Mouse (Mus musculus) intestine, postnatal 0 days (tissue): Measurements from ENCODE around the gene Gdpd5. TPM values are rescaled to one million over a fixed set of nuclear protein-coding genes. Genes with fewer than 3 reads are reported as not detected.

Source experiments
- ATAC-seq: fragments of 200-750 bp; cut with Nextera tagmentation; 2 replicates; pipeline ENCODE4 v1.8.0; 2017; ENCODE audit warnings: mild to moderate bottlenecking, moderate TSS enrichment, moderate library complexity
- H3K27ac ChIP-seq: fragments of 300-500 bp; sonication (generic); 2 replicates; pipeline ENCODE4 v1.5.1; 2014; ENCODE audit warnings: mild to moderate bottlenecking, low read depth, low read length, moderate library complexity
- H3K27me3 ChIP-seq: fragments of 300-500 bp; sonication (generic); replicated peaks from 2 replicates; pipeline ENCODE4 v1.6.1; 2014; ENCODE audit warnings: low read length, mixed read lengths; ENCODE audit not compliant: control insufficient read depth, insufficient read depth
- H3K36me3 ChIP-seq: fragments of 300-500 bp; sonication (generic); 2 replicates; pipeline ENCODE4 v1.6.1; 2014; ENCODE audit warnings: mild to moderate bottlenecking, moderate library complexity; ENCODE audit not compliant: control insufficient read depth, insufficient read depth
- H3K4me1 ChIP-seq: fragments of 300-500 bp; sonication (generic); replicated peaks from 2 replicates; pipeline ENCODE4 v1.6.1; 2014; ENCODE audit warnings: antibody characterized with exemption, low read length, mixed read lengths; ENCODE audit not compliant: control insufficient read depth, insufficient read depth
- H3K4me2 ChIP-seq: fragments of 300-500 bp; sonication (generic); replicated peaks from 2 replicates; pipeline ENCODE4 v1.6.1; 2014; ENCODE audit warnings: low read depth, mild to moderate bottlenecking, moderate library complexity
- H3K4me3 ChIP-seq: fragments of 300-500 bp; sonication (generic); 2 replicates; pipeline ENCODE4 v1.5.1; 2014; ENCODE audit warnings: low read depth, low read length
- H3K9ac ChIP-seq: fragments of 300-500 bp; sonication (generic); 2 replicates; pipeline ENCODE4 v1.6.1; 2014; ENCODE audit warnings: mild to moderate bottlenecking, low read depth, low read length
- H3K9me3 ChIP-seq: fragments of 300-500 bp; sonication (generic); 2 replicates; pipeline ENCODE4 v1.6.1; 2016; ENCODE audit warnings: mixed run types; ENCODE audit not compliant: control insufficient read depth
- CTCF ChIP-seq: sonication (generic); IDR thresholded peaks from 2 replicates; pipeline ENCODE4 v1.5.1; 2016; ENCODE audit warnings: low read depth, mild to moderate bottlenecking, control low read depth, antibody characterized with exemption, moderate library complexity
- WGBS: fragments of 180-500 bp; shearing (Covaris S2); extraction: QIAGEN DNeasy Blood & Tissue Kit; methylation state at CpG from one replicate; pipeline ENCODE4 v1.1.7; 2014; 5-methylcytosine and 5-hydroxymethylcytosine counted together
- polyA plus RNA-seq: library from polyadenylated mRNA; unstranded; fragments of >200 nt; fragmentation: Nextera tagmentation; extraction: Ambion mirVana; gene quantifications from 2 replicates; pipeline ENCODE4 v1.2.1, GENCODE M21; 2015

The Gdpd5 gene
- polyA plus RNA-seq, 1 experiment from 2014 or later, result 15.7 TPM

DNA sequence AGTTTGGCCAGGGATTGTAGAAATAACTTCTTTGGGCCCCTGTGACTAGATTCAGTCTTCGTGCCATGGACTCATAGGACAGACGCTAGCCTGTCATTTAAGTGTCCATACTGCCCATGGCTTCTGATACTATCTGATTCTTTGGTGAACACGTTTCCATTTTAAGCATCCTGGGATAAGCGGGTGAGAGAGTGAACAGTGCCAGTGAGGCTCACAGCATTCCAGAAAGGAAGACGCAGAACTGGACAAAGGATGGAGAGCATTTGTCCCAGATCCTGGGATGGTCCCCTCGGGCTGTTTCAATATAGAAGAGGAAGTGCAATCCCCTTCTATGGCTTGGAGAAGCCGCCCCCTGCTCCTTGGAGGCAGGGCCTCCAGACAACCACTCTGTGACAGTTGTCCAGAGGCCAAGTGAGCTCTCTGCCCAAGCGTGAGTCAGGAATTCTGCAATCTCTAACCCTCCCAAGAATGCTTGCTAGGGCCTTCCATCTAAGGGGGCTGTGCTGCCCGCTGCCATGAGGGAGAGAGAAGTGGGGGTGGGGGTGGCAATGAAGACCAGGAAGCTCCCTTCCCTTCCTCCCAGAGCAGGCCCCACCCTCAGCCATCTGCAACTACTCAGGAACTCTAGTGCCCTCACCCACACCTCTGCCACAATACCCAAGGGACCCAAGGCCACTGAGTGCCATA, 24.8 kb upstream of the Gdpd5 start:
- Histone ChIP-seq H3K4me1 (peaks cover 19% of the 10 kb centered on the region), H3K4me2 (peak overlapping the region; percentile 37), H3K27me3 (no peaks in the 10 kb centered on the region), H3K36me3 (no peaks in the 10 kb centered on the region), H3K9me3 (no peaks in the 10 kb centered on the region), H3K4me3 (no peak overlapping the region), H3K27ac (peak overlapping the region; percentile 70), H3K9ac (no peak overlapping the region)
- no peak for TF ChIP-seq CTCF
- WGBS, result 41% methylated on average over 9 of the region's 9 CpGs
- ATAC-seq, result no peak

DNA sequence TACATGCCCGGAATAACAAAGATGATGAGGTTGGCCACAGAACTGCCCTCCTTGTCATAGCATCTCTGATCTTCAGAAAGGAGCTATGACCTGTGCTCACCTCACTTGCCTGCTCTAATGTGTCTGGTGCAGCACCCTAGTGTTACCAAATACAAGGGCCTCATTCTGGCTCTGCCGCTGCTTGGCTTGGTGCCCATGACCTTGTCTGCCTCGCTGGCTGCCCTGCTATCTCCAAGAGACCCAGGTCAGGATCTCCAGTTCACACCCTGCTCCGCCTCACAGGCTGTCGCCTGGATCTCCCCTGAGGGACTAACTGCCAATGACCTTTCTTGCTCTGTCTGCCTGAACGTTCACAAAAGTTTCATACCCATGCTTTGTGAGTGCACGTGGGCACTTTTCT, 24.0 kb upstream of the Gdpd5 start:
- Histone ChIP-seq H3K27ac (no peak overlapping the region; the same call in 1 of the 2 replicates), H3K4me2 (0 out of 2 replicates have a peak overlapping the region, but pooled peaks have one; percentile 6), H3K4me1 (peaks cover 19% of the 10 kb centered on the region), H3K9ac (no peak overlapping the region), H3K4me3 (no peak overlapping the region), H3K9me3 (no peaks in the 10 kb centered on the region), H3K27me3 (no peaks in the 10 kb centered on the region), H3K36me3 (no peaks in the 10 kb centered on the region)
- no peak for TF ChIP-seq CTCF
- ATAC-seq, result no peak
- WGBS, result 32% methylated on average over 7 of the region's 7 CpGs

DNA sequence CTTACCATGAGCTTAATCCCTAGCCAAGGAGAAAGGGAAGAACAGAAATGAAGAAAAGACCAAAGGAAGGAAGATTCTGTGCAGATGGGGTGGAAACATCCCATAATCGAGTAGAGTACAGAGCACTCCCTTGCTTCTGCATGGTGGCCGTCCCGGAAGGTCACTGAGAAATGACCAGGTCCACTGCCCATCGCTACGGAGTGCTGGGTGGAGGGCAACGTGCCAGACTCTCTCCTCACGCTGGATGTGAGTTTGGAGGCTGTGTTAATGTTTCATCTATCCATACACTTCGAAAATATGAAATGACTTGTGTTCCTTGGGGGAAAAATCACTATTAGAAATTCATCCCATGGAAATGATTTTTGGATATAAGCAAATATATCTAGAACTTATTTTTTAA, 22.8 kb upstream of the Gdpd5 start:
- no peak for TF ChIP-seq CTCF
- Histone ChIP-seq H3K4me1 (peaks cover 19% of the 10 kb centered on the region), H3K4me2 (no peak overlapping the region), H3K27ac (no peak overlapping the region), H3K9me3 (no peaks in the 10 kb centered on the region), H3K36me3 (no peaks in the 10 kb centered on the region), H3K4me3 (no peak overlapping the region), H3K9ac (no peak overlapping the region), H3K27me3 (no peaks in the 10 kb centered on the region)
- no peak for ATAC-seq
- WGBS, result 88% methylated on average over 8 of the region's 8 CpGs

DNA sequence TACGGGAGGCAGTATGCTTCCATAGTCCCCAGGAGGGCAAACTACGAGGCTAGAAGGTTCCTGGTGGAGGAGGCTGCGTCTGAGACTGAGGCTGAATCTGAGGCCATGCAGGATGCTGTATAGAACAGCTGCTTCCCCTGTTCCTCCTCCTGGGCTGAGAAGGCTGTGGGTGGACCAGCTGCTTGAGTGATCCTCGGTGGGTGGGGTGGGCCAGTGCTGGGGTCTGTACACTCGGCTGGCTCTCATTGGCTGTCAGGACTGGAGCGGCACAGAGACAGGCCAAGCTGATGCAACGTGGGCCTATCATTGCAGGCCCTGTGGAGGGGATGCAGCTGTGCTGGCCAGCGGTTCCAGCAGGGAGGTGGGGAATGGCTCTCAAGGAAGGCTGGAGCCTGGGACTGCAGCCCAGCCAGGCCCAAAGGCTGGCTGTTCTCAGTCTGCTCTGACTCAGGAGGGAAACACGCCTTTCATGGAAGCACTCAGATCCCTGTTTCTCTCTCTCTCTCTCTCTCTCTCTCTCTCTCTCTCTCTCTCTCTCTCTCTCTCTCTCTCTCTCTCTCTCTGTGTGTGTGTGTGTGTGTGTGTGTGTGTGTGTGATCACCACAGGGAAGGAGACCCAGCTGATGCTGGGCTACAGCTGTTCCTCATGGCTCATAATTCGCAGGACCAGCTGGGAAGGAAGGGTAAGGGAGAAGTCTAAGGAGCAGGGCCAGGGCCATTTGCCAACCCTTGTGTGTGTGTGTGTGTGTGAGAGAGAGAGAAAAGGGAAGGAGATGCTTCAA, 21.0 kb upstream of the Gdpd5 start:
- no peak overlapping the region for H3K9ac ChIP-seq
- H3K27me3 ChIP-seq, result no peaks in the 10 kb centered on the region
- no peak overlapping the region for H3K4me3 ChIP-seq
- H3K4me2 ChIP-seq, result no peak overlapping the region
- ATAC-seq, result peak; percentile 84
- WGBS, result 51% methylated on average over 10 of the region's 10 CpGs
- H3K9me3 ChIP-seq, result no peaks in the 10 kb centered on the region
- H3K36me3 ChIP-seq, result no peaks in the 10 kb centered on the region
- peak overlapping the region; percentile 50 for H3K27ac ChIP-seq
- H3K4me1 ChIP-seq, result peaks cover 14% of the 10 kb centered on the region
- no peak for TF ChIP-seq CTCF

DNA sequence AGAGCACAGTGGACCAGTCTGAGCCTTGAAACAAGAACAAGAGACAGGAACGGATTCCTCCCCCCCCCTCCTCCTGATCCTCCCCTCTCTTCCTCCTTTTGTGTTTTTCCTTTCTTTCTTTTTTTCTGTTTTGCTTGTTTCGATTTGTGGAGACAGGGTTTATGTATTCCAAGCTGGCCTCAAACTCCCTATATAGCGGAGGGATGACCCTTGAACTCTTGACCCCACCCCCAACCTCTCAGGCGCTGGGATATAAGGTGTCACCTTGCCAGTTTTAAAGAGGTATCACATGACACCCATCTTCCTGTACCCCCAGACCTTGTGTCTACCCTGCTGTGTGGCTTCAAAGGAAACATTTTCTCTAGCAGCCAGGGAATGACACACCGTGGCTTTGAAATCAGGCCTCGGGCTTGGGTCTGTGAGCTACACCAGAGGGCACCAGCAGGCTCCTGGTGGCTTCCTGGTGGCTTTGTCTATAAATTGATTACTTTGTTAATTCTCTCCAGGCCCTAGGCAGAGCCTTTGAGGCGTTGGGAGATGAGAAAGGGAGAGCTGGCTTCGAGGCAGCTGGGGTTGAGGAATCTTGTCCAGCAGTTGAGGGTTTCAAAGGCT, 20.3 kb upstream of the Gdpd5 start:
- Histone ChIP-seq H3K9ac (no peak overlapping the region), H3K4me3 (no peak overlapping the region), H3K9me3 (no peaks in the 10 kb centered on the region), H3K4me1 (peaks cover 11% of the 10 kb centered on the region), H3K4me2 (no peak overlapping the region; the same call in 1 of the 2 replicates), H3K36me3 (no peaks in the 10 kb centered on the region), H3K27ac (peak overlapping the region; percentile 46), H3K27me3 (no peaks in the 10 kb centered on the region)
- 40% methylated on average over 8 of the region's 8 CpGs for WGBS
- TF ChIP-seq CTCF, result peak; percentile 17; the same call in 1 of the 2 replicates
- no peak for ATAC-seq

DNA sequence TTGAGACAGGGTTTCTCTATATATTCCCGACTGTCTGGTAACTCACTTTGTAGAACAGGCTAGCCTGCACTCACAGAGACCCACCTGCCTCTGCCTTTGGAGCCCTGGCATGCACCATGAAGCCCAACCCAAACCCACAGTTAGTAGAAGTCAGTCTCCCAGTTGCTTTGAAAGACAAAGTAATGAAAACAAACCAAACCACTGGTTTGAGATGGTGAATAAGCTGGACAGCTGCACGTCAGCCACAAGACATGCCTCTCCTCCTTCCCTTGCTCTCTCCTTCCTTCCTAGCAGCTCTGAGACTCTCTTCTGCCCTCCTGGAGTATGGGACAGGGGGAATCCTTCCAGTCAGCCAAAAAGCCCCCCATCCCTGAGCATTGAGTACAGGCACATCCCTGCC, 19.1 kb upstream of the Gdpd5 start:
- Histone ChIP-seq H3K27me3 (no peaks in the 10 kb centered on the region), H3K9me3 (no peaks in the 10 kb centered on the region), H3K4me1 (peaks cover 5% of the 10 kb centered on the region; the same call in 1 of the 2 replicates), H3K9ac (no peak overlapping the region), H3K27ac (no peak overlapping the region), H3K4me3 (no peak overlapping the region), H3K4me2 (no peak overlapping the region), H3K36me3 (no peaks in the 10 kb centered on the region)
- no peak for TF ChIP-seq CTCF
- ATAC-seq, result no peak
- 90% methylated on average over 2 of the region's 2 CpGs for WGBS
